19 mouse cellular contexts compared by ENCODE assay signal in genomic region chr4:125097412-125097811, GRCm38 (mm10). TPM values are rescaled to one million over a fixed set of nuclear protein-coding genes. Genes with fewer than 3 reads are reported as not detected.
"Had no signal": no experiment of that assay in that cellular context is flagged by ENCODE, and none has a peak within 500 bp of the region (broad histone marks: within the 10 kb centered on the region; RNA-seq: fewer than 3 reads in every experiment).

No protein-coding gene starts in this region.

- DNase-seq: retina, postnatal 1 day; right cerebral cortex, adult 18-20 months; right cerebral cortex, postnatal 14 days; right cerebral cortex, postnatal 25 days; right cerebral cortex, postnatal 4 days; spleen, adult 18-20 months; thymus, adult 18-20 months; thymus, adult 2 months; thymus, postnatal 14 days; thymus, postnatal 25 days; thymus, postnatal 36 days; thymus, postnatal 4 days had no signal

- H3K4me3 ChIP-seq: neural tube, embryonic 12.5 days; neural tube, embryonic 13.5 days; neural tube, embryonic 15.5 days; stomach, embryonic 15.5 days had no signal

- H3K4me2 ChIP-seq: neural tube, embryonic 12.5 days; neural tube, embryonic 13.5 days; neural tube, embryonic 15.5 days; stomach, embryonic 15.5 days had no signal

- H3K27me3 ChIP-seq: neural tube, embryonic 12.5 days; neural tube, embryonic 13.5 days; neural tube, embryonic 15.5 days; stomach, embryonic 15.5 days had no signal

RNA-seq across cellular contexts. Expression of gene Dnali1, which starts 31.9 kb away (rescaled TPM):
- polyA plus RNA-seq: neural tube, embryonic 11.5 days; small intestine, adult 2 months; spleen, adult 2 months had no signal
